Mouse (Mus musculus): ENCODE measurements around the gene Cks2. TPM values are rescaled to one million over a fixed set of nuclear protein-coding genes. Genes with fewer than 3 reads are reported as not detected.
A peak's percentile ranks its signal among the peaks of the same experiment; 100 is the strongest.

The Cks2 gene
- polyA plus RNA-seq, 1 experiment from 2014 or later: 134 TPM

DNA sequence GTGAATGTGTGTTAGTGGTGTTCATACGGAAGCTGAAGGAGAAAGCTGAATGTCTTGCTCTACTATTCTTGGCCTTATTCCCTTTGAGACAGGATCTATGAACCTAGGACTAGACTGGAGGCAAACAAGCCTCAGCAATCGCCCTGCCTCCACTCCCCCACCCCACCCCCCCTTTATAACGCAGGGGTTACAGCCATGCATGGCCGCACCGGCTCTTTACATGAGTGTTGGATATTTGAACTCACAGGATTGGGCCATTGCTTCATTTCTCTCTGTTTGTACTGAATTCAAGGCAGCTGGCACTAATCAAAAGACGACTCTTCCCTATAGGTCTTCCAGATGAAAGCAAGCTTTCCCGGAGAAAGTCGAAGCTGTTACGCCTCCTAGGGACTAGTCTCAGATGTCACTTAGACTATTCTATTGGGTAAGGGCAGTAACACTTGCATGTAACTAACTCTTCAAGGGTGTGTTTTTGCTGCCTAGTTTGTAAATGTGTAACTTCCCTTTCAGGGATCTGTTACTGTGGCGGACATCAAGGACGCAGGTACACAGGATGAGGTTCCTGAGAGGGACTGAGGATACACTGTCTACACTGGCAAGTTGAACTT lies 2.8 kb upstream of the Cks2 start:
- Histone ChIP-seq H3K9me3 (no peaks in the 10 kb centered on the region), H3K4me3 (replicated peaks) (no peak overlapping the region), H3K4me1 (replicated peaks) (peaks cover 19% of the 10 kb centered on the region), H3K9ac (replicated peaks) (no peak overlapping the region), H3K27me3 (no peaks in the 10 kb centered on the region), H3K4me2 (replicated peaks) (no peak overlapping the region), H3K36me3 (no peaks in the 10 kb centered on the region), H3K27ac (no peak overlapping the region)
- no peak for ATAC-seq
- 36% methylated on average over 11 of the region's 11 CpGs for WGBS

DNA sequence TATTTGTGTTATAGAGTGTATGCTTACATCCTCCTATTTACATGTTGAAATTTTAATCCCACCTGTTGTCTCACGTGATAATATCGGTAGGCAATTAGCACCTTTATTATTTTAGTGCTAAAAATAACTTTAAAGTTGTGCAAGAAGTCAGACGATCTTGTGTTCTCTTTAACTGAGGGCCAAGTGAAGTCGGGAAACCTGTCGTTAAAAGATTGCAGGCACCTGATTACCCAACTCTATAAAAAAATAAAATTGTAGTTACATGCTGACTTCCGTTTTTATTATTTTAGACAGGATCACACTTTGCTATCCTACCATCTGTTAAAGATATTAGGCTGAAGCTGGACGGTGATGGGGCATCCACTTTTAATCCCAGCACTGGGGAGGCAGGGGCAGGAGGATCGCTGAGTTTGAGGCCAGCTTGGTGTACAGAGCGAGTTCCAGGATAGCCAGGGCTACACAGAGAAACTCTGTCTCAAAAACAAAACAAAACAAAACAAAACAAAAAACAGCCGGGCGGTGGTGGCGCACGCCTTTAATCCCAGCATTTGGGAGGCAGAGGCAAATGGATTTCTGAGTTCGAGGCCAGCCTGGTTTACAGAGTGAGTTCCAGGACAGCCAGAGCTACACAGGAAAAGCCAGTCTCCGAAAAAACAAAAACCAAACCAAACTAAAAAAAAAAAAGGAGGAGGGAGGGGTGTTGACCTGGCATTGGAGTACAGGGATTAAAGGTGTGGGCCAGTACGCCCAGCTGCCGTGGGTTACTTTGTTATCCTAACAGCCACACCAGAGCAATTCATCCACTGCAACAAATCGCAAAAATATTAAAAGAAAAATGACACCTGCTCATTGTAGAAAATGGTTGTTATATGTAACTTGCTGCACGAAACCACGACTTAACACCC lies 856 bp upstream of the Cks2 start:
- 47% methylated on average over 20 of the region's 20 CpGs for WGBS

DNA sequence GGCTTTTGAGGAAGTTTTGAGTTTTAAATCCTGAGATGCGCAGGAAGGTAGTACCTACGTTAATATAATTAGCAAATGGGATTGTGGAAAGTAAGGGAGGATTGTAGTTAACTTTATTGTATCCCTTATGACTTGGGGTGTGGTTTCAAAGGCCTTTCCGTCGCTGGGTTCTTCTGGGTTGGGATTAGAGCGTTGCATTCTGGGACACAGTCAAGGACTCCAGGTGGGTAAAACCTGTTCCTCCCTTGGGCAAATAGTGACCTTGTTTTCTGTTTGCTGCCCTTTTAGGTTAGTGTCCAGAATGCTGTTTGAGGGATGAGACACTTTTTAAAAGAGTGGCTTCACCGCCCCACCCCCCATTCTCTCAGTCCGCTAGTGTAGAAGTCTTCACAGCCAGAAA lies 840 bp downstream of the Cks2 start:
- Histone ChIP-seq H3K4me2 (replicated peaks) (peak overlapping the region; percentile 92), H3K4me1 (replicated peaks) (peaks cover 29% of the 10 kb centered on the region), H3K9ac (replicated peaks) (peak overlapping the region; percentile 74), H3K27ac (no peak overlapping the region), H3K36me3 (no peaks in the 10 kb centered on the region), H3K27me3 (no peaks in the 10 kb centered on the region), H3K4me3 (replicated peaks) (peak overlapping the region; percentile 77), H3K9me3 (no peaks in the 10 kb centered on the region)
- whole genome bisulfite sequencing: under 1% methylated on average over 7 of the region's 7 CpGs
- no peak for ATAC-seq

More for the DNA sequence above, 856 bp upstream of the Cks2 start:
- peak overlapping the region; percentile 74 for H3K9ac ChIP-seq (replicated peaks)
- peak; percentile 19 for ATAC-seq
- H3K36me3 ChIP-seq: no peaks in the 10 kb centered on the region
- H3K4me1 ChIP-seq (replicated peaks): peaks cover 26% of the 10 kb centered on the region
- H3K9me3 ChIP-seq: no peaks in the 10 kb centered on the region
- peak overlapping the region; percentile 92 for H3K4me2 ChIP-seq (replicated peaks)
- H3K27ac ChIP-seq: peak overlapping the region; percentile 69
- peak overlapping the region; percentile 77 for H3K4me3 ChIP-seq (replicated peaks)
- H3K27me3 ChIP-seq: no peaks in the 10 kb centered on the region

DNA sequence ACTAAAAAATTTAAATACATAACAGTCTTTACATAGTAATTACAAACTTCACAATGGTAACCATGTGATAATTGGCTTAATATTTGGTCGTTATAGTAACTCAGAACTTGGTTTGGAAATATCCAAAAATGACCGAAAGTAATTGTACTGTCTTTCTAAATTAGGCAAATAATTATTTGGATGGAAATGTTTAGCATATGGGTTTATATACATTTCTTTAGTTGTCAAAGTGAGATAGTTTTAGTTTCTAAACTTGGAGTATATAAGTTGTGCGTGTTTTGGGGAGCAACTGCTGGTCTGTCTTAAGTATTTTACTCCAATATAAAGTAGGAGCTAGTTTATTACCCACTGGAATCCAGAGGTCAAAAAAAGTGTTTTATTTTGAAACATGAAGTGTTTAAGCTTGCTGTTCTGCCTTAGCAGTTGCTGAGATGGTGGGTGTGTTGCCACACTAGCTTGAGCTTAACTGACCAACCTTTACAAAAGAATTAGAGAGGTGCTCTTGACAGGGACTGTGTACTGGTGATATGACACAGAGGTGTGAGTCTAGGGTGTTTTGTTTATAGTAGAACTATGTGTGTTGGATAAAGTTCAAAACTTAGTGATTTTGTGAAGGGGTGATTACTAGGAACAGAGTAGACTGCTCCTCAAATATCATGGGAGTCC lies 1.5 kb downstream of the Cks2 start:
- peak overlapping the region; percentile 42; the same call in 1 of the 2 replicates for H3K9ac ChIP-seq (replicated peaks)
- no peaks in the 10 kb centered on the region for H3K27me3 ChIP-seq
- no peaks in the 10 kb centered on the region for H3K36me3 ChIP-seq
- H3K4me2 ChIP-seq (replicated peaks): peak overlapping the region; percentile 92
- WGBS: 23% methylated on average over 3 of the region's 3 CpGs
- peak overlapping the region; percentile 77 for H3K4me3 ChIP-seq (replicated peaks)
- peaks cover 32% of the 10 kb centered on the region for H3K4me1 ChIP-seq (replicated peaks)
- no peak for ATAC-seq
- H3K9me3 ChIP-seq: no peaks in the 10 kb centered on the region
- H3K27ac ChIP-seq: no peak overlapping the region

DNA sequence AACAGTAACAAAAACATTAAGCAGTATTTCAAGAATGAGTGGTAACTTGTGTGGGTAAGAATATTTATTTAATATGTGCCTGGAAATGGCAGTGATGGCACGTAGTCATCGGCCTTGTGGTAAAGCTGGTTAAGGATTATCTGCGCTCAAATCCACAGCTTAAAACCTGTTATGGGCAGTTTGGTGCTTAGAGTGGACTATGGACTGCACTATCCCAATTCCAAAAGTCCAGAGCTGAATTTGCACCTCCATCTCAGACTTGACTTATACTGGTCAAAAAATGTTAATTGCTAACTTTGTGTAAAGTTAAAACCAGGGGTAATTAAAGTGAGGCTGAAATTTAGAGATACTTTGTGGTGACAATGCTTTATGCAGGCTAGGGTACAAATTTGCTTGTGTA lies 2.7 kb downstream of the Cks2 start:
- H3K4me2 ChIP-seq (replicated peaks): peak overlapping the region; percentile 47; the same call in 1 of the 2 replicates
- no peaks in the 10 kb centered on the region for H3K27me3 ChIP-seq
- WGBS: 88% methylated on average over 3 of the region's 3 CpGs
- no peaks in the 10 kb centered on the region for H3K9me3 ChIP-seq
- no peak overlapping the region for H3K9ac ChIP-seq (replicated peaks)
- 0 out of 2 replicates have a peak overlapping the region, but pooled peaks have one; percentile 28 for H3K4me3 ChIP-seq (replicated peaks)
- H3K36me3 ChIP-seq: no peaks in the 10 kb centered on the region
- no peak overlapping the region for H3K27ac ChIP-seq
- ATAC-seq: no peak
- peaks cover 40% of the 10 kb centered on the region for H3K4me1 ChIP-seq (replicated peaks)

DNA sequence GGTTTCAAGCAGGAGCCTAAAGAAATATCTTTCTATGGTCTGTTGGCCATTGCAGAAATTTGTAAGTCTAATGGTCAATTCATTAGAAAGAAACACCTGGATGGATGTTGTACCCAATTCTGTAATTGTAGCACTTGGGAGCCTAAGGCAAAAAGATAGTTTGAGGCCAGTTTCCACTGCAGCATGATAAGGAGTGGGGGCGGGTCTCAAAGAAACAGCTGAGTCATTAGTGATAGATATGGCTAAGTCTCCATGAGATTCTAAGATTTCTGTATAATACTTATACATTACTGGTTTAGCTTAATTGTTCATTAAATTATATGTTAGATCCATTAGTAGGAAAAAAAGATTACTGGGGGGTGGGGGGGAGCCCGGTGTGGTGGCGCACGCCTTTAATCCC lies 3.2 kb downstream of the Cks2 start:
- Histone ChIP-seq H3K27ac (no peak overlapping the region), H3K36me3 (peaks cover 3% of the 10 kb centered on the region), H3K4me2 (replicated peaks) (no peak overlapping the region), H3K27me3 (no peaks in the 10 kb centered on the region), H3K9ac (replicated peaks) (no peak overlapping the region), H3K9me3 (no peaks in the 10 kb centered on the region), H3K4me1 (replicated peaks) (peaks cover 40% of the 10 kb centered on the region), H3K4me3 (replicated peaks) (no peak overlapping the region)
- 93% methylated on average over 4 of the region's 4 CpGs for WGBS
- ATAC-seq: no peak

DNA sequence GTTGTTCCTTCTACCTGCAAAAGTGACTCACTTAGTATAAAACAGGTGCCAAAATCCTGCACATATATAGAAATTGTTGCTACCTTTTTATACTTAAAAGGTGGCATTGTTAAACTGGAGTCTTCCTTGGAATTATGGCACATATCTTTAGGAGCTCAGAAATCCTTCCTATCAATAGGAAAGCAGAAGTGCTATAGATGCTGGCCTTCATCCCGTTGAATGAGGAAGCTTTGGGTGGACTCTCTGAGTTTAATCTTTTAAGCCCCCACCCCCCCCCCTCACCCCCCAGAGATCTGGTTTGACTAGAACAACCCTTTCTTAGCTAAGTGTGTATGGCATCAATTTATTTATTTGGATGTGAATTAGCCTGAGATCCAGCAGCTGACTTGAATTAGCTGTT lies 4.7 kb downstream of the Cks2 start:
- no peaks in the 10 kb centered on the region for H3K27me3 ChIP-seq
- ATAC-seq: no peak
- peaks cover 38% of the 10 kb centered on the region for H3K4me1 ChIP-seq (replicated peaks)

DNA sequence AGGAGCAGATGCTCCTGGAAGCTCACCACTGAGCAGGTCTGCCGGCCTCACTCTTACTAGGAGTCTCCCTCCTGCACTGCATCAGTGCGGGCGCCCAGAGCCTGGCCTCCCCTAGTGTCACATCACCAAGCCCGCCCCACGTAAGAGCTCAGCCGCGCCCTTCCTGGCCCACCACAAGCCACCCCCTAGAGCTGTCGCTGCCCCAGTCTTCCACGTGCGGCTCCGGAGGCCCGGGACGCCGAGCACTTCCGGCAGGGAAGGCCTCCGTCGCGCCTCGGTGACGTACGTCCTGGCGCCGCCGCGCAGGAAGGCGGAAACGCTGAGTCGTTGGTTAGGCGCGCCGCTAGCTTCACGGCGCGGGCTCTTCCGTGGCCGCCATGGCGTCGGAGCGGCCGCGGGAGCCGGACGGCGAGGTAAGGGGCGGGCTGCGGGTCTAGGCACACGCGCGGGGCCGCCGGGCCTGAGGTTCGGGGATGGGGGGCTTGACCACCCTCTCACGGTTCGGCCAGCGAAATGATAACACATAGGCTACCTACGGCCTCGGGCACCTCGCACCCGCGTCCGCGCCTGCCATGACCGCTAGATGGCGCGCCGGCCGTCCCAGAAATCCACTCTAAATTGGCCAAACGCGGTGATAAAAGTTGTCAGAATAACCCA lies 6.5 kb downstream of the Cks2 start, which contains the start of gene Secisbp2:
TSS of gene Secisbp2 (plus strand) at position 290 of the 657 bp plus-strand sequence.
- Histone ChIP-seq H3K27me3 (no peaks in the 10 kb centered on the region), H3K4me3 (replicated peaks) (peak within 1 kb of the TSS; percentile 54), H3K4me2 (replicated peaks) (peak within 1 kb of the TSS; percentile 66), H3K9ac (replicated peaks) (peak within 1 kb of the TSS; percentile 75), H3K36me3 (peaks cover 33% of the 10 kb centered on the region), H3K4me1 (replicated peaks) (peaks cover 29% of the 10 kb centered on the region), H3K27ac (peak within 1 kb of the TSS; percentile 84), H3K9me3 (no peaks in the 10 kb centered on the region)
- ATAC-seq: peak; percentile 96
- under 1% methylated on average over 58 of the region's 69 CpGs for WGBS

More for the DNA sequence above, 4.7 kb downstream of the Cks2 start:
- Histone ChIP-seq H3K9ac (replicated peaks) (no peak overlapping the region), H3K4me2 (replicated peaks) (no peak overlapping the region), H3K27ac (no peak overlapping the region), H3K36me3 (peaks cover 15% of the 10 kb centered on the region), H3K9me3 (no peaks in the 10 kb centered on the region), H3K4me3 (replicated peaks) (no peak overlapping the region)
- 52% methylated on average over 1 of the region's 1 CpGs for WGBS

DNA sequence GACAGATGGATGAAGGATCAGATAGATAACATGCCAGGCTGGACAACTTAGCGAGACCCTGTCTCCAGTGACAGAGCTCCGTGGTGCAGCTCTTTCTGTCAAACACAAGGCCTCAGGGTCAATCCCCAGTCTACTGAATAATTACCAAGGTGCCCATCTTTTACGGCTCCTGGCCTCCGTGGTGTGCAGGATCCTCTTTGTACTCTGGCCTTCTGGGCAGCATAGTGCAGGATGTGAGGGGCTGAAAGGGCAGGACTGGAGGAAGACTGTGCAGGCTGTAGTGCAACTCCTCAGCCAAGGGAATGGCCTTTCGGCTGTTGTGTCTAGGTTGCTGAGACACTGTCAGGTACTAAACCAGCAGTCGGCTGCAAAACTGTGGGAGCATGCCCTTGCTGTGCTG lies 8.1 kb downstream of the Cks2 start:
- Histone ChIP-seq H3K27ac (no peak overlapping the region), H3K36me3 (peaks cover 49% of the 10 kb centered on the region), H3K27me3 (no peaks in the 10 kb centered on the region), H3K9me3 (no peaks in the 10 kb centered on the region), H3K9ac (replicated peaks) (no peak overlapping the region), H3K4me1 (replicated peaks) (peaks cover 14% of the 10 kb centered on the region), H3K4me2 (replicated peaks) (no peak overlapping the region), H3K4me3 (replicated peaks) (no peak overlapping the region)
- WGBS: 96% methylated on average over 6 of the region's 6 CpGs
- ATAC-seq: no peak

DNA sequence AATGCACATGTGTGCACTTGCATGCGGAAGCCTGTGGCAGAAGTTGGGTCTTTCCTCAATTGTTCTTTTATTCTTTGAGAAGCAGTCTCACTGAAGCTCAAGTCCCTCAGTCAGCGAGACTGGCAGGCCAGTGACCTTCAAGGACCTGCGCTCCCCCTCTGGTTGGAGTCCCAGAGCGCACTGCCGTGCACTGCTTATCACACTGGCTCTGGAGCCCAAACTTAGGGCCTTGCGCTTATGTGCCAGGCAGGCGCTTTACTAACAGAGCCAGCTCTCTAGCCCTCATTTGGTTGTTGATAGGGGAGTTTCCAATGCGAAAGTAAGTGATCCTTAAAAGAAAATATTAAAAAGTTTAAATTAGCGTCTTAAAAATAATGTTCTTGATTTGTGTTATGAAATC lies 8.9 kb downstream of the Cks2 start:
- Histone ChIP-seq H3K9me3 (no peaks in the 10 kb centered on the region), H3K4me3 (replicated peaks) (no peak overlapping the region), H3K36me3 (peaks cover 57% of the 10 kb centered on the region), H3K4me2 (replicated peaks) (no peak overlapping the region), H3K27me3 (no peaks in the 10 kb centered on the region), H3K27ac (no peak overlapping the region), H3K4me1 (replicated peaks) (peaks cover 14% of the 10 kb centered on the region), H3K9ac (replicated peaks) (no peak overlapping the region)
- ATAC-seq: no peak
- WGBS: 95% methylated on average over 9 of the region's 9 CpGs

DNA sequence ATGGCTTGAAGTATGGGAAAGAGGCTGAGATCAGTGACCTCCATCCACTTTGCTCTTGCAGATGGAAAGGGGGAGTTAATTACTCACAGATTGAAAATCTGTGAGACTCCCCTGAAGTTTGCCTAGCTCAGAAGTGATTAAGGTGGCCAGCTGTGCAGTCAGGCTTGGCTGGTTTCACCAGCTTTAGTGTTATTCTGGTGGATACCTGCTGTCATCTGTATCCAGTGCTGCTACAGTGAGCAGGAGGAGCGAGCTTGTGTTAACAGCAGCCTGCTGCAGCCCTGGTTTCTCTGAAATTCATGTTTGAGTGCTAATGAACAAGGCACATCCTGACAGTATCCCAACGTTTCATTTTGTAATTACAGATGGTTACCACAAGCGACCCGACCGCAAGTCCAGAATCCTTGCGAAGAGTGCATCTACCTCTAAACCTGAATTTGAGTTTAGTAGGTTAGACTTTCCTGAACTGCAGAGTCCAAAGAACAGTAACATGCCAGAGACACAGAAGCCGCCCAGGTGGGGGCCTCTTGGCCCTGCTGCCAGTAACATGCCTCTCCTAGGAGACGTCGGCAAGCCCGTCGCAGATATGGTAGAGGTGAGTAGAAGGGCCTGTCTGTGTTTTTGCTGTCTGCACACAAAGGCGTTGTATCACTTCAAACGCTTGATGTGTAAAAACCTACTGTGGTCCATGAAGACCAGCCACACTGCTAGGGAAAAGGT lies 11.6 kb downstream of the Cks2 start:
- Histone ChIP-seq H3K4me2 (replicated peaks) (no peak overlapping the region), H3K9ac (replicated peaks) (no peak overlapping the region), H3K9me3 (no peaks in the 10 kb centered on the region), H3K36me3 (peaks cover 82% of the 10 kb centered on the region), H3K27me3 (no peaks in the 10 kb centered on the region), H3K4me1 (replicated peaks) (peaks cover 8% of the 10 kb centered on the region), H3K27ac (no peak overlapping the region), H3K4me3 (replicated peaks) (no peak overlapping the region)
- 98% methylated on average over 13 of the region's 13 CpGs for WGBS
- no peak for ATAC-seq
